Mouse (Mus musculus) v-Abl transformed pro-B cells (cell line): ENCODE measurements around the gene Arhgef3.

Source experiments
- in situ Hi-C, 2 experiments: fragments of 400-800 bp; cut with MboI; formaldehyde crosslinking; loops; one replicate each; pipeline ENCODE4 v1.15.1; 2025; ENCODE audit not compliant: unreplicated experiment in 2 of 2

Arhgef3 gene

DNA sequence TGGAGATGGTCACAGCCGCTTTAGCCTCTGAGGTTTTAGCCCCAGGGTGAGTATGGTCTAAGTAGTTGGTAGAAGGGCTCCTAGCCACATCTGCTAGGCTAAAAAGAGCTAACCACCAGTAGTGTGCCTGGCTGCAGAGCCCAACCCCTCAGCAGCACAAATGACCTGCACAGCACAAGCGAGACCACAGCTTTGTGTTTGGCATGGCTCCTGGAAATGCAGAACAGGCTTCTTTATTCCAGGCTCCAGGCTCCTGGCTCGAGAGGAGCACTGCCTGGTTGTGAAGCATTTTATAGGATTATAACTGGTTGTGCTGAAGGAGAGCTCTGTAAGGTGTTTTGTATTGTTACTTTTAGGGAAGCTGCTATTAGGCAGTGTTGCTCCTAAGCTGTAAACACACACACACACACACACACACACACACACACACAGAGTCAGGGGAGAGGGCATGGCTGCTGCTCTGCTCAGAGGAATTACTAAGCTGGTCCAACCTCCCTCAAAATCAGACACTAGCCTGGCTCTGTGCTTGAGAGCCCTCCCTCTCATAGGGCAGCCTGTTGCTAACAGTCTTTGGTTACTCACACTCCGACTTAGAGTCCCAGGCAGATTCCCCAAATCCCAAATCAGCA is 217.8 kb downstream of the Arhgef3 start:
- in situ Hi-C loops, result loop anchor here in 1 of 2 experiments (25.0 kb wide), 2 partner anchors 295 to 405 kb away; partner anchors contain the start of gene Il17rd

DNA sequence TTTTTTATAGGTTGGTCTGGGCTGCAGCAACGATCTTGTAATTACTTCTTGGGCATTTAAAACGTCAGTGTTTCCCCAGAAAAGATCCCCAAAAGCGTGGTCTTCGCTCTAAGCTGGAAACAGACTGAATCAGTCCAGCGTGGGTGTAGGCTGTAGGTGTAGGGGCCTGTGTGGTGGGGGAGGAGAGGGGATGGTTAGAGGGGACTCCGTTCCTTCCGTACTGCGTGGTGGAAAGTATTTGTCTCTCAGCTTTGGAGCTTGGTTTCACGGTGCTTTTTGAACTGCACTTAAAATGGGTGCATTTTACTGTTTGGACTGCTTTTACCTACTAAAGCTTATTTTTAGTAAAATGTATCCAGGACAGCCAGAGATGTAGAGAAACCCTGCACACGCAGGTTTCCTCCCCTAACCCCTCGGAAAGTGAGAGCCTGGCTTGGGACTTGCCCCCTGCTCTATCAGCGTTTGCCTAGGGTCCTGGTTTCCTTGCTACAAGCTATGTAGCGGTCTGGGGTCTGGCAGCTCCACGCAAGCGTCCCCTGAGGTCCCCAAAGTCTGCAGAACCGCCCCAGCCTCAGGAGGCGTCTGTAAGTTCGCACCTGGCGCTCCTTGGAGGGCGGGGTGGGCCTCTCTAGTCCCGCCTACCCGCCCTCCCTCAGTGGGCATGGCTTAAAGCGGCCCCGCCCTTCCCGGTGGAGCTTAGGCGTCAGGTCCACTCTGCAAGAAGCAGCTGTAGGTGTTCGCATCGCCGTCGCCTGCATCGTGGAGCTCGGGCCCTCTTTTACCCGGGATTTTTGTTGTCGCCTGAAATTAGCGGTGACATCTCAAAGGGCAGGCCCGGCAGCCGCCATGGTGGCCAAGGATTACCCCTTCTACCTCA is 220.9 kb downstream of the Arhgef3 start:
- in situ Hi-C loops, result loop anchor here (5.0 to 25.0 kb wide), 5 partner anchors 72 to 402 kb away; partner anchors contain the start of gene Il17rd (in 1 of the 2)

GRCm38 (mm10) chr14:27336208-27337114 is 221.8 kb downstream of the Arhgef3 start:
- in situ Hi-C loops, result loop anchor here (5.0 to 25.0 kb wide), 5 partner anchors 71 to 401 kb away; partner anchors contain the start of gene Il17rd (in 1 of the 2)

GRCm38 (mm10) chr14:27337156-27337555 is 222.5 kb downstream of the Arhgef3 start:
- in situ Hi-C loops, result loop anchor here (5.0 to 25.0 kb wide), 5 partner anchors 70 to 400 kb away; partner anchors contain the start of gene Il17rd (in 1 of the 2)

- in situ Hi-C loops, result loop anchor here (5.0 to 25.0 kb wide), 5 partner anchors 69 to 399 kb away; partner anchors contain the start of gene Il17rd (in 1 of the 2)
Observed at GRCm38 (mm10) chr14:27338034-27338708, 223.5 kb downstream of the Arhgef3 start.

- in situ Hi-C loops, result loop anchor here (5.0 to 25.0 kb wide), 3 partner anchors 66 to 396 kb away; partner anchors contain the start of gene Il17rd (in 1 of the 2)
Observed at GRCm38 (mm10) chr14:27340682-27341415, 226.2 kb downstream of the Arhgef3 start.

- in situ Hi-C loops, result loop anchor here (5.0 to 25.0 kb wide), 3 partner anchors 66 to 396 kb away; partner anchors contain the start of gene Il17rd (in 1 of the 2)
Observed at GRCm38 (mm10) chr14:27341486-27341885, 226.8 kb downstream of the Arhgef3 start.

DNA sequence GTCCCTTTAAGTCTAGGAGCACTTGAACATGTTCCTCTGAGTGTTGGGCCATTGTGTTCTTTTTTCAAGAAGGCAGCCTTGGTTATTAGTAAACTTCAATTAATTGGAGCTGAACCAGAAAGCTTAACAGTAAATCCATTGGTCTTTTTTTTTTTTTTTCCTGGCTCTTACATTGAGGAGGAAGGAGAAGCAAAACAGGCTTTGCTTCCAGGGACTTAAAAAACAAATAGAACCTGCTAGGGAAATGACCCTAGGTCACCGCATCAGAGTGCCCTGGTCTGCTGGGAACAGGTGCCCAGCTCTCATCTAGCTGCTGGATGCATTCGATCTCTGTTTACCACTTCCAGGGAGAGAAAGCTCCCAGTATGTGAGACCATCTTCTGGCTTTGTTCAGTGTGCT is 227.8 kb downstream of the Arhgef3 start:
- in situ Hi-C loops, result loop anchor here (5.0 to 25.0 kb wide), 3 partner anchors 65 to 395 kb away; partner anchors contain the start of gene Il17rd (in 1 of the 2)

DNA sequence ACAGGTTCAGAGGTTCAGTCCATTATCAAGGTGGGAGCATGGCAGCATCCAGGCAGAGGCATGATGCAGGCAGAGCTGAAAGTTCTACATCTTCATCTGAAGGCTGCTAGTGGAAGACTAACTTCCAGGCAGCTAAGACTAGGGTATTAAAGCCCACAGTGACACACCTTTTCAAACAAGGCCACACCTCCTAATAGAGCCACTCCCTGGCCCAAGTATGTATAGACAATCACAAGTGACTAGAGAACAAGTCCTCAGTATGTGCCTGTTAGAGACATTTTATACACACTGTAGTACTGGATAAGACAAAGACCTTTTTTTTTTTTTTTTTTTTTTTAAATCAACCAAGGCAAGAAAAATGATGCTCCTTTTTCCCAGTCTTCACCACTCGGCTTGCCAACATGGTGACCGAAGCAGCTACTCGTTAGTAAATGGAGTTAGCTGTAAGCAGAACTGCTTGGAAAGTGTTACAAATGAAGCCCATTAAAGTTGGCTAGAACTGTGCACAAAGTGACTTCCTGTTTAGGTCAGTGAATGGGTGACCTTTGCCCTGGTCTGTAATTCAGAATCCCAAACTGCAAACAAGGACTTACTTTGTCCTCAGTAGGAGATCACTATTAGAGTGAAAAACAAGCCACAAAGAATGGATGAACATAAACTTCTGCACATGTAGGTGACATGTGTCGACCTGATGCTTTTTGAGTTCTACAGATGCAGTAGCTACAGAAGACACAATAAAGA is 229.7 kb downstream of the Arhgef3 start:
- in situ Hi-C loops, result loop anchor here (5.0 to 25.0 kb wide), 3 partner anchors 63 to 393 kb away; partner anchors contain the start of gene Il17rd (in 1 of the 2)

DNA sequence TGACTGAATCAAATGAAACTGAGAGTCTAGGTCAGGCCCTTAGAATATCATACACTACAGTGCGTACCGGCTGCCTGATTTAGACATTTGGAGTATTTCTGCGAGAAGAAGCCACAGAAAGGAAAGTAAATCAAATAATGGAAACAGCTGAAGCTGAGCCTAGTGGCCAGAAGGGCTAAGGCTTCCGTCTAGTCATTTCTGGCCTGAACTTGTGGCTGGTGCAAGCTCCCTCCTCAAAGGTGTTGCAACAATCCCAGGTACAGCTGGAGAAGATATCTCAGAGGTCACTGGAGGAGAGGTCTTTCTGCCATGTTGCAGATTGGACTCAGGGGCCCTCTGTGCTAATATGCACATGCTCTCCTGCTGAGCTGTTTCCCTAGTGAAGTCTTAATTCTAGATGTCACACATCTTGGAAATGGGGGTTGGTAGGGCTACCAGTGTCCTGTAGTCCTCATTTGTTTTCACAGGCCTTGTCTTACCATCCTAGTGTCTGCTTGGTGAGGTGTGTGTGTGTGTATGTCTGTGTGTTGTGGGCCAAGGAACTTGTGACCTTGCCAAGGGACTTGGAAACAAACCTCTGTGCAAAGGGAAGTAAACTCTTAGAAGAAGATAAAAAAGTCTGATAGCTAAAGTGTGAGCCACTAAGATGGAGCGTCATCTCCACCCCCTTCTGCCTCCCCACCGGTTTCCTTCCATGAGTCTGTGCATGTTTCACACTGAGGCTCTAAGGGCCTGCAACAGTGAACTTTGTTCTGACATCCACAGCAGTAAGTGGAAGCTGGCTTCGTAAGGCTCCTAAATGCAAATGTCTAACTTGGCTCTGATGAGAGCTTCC is 230.6 kb downstream of the Arhgef3 start:
- in situ Hi-C loops, result loop anchor here in 1 of 2 experiments (25.0 kb wide), 2 partner anchors 308 to 392 kb away; partner anchors contain the start of gene Il17rd

GRCm38 (mm10) chr14:27347224-27347623 is 232.5 kb downstream of the Arhgef3 start:
- in situ Hi-C loops, result loop anchor here in 1 of 2 experiments (25.0 kb wide), 2 partner anchors 310 to 390 kb away; partner anchors contain the start of gene Il17rd

- in situ Hi-C loops, result loop anchor here in 1 of 2 experiments (25.0 kb wide), 2 partner anchors 310 to 390 kb away; partner anchors contain the start of gene Il17rd
Observed at GRCm38 (mm10) chr14:27347666-27348065, 233.0 kb downstream of the Arhgef3 start.

DNA sequence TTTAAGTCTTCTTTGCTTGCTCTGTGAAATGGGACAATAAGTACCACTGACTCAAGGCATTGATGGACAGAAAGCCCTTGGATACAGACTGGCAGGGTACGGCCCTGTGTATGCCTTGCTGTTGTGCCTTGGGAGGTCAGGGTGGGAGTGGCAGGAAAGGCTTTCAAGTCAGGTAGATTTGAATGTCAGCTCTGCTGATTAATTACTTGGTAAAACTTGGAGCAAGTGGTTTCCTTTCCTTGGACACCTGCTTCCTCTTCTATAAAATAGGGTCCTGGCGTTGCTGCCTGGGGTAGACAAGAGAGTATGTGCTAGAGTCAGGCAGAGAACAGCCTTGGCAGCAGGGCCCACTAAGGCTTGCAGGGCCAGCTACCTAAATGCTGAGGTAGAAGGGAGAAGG is 233.4 kb downstream of the Arhgef3 start:
- in situ Hi-C loops, result loop anchor here in 1 of 2 experiments (25.0 kb wide), 2 partner anchors 311 to 389 kb away; partner anchors contain the start of gene Il17rd

GRCm38 (mm10) chr14:27348656-27349055 is 234.0 kb downstream of the Arhgef3 start:
- in situ Hi-C loops, result loop anchor here in 1 of 2 experiments (25.0 kb wide), 2 partner anchors 311 to 389 kb away; partner anchors contain the start of gene Il17rd

- in situ Hi-C loops, result loop anchor here in 1 of 2 experiments (25.0 kb wide), 2 partner anchors 312 to 388 kb away; partner anchors contain the start of gene Il17rd
Observed at GRCm38 (mm10) chr14:27349120-27349519, 234.4 kb downstream of the Arhgef3 start.
